Mouse (Mus musculus) testis, postnatal 10 days (tissue): ENCODE results near the gene Hjurp.

Experiments used
- DNase-seq: peaks from one replicate; pipeline ENCODE4 v3.0.0; 2021; ENCODE audit warnings: low spot score

Gene Hjurp

GRCm38 (mm10) chr1:88279111-88280005 is 1.9 kb upstream of the Hjurp start:
- DNase-seq, result peak; percentile 55

DNA sequence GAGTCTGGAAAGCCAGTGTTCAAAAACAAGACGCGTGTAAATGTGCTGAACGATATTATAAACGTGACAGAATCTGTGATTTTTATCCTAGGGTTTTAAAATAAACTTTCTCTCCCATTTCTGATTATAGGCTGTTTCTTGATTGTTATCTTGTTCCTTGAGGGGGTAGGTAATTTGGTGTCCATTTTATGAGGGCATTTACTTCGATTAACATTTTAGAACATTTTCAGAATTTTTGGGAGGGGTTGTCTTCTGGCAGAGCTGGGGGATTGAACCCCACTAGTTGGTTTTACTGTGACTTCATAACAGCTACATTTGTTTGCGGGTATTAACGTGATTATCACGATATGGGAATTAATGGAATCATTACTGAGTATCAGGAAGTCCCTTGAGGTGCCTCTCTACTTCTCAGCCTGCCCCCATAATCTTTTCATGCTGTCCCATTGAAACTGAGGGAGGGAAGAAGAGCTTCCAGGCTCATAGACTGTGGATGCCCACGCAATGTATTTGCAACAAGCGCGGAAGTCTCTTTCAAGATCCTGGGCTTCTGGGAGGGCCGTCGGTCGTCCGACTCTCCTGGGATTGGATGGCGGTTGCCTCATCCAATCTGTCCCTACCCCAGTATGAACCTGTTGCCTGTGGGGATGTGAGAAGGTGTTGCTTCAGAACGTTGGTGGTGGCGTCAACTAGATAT is 532 bp upstream of the Hjurp start:
- DNase-seq, result peak; percentile 58

DNA sequence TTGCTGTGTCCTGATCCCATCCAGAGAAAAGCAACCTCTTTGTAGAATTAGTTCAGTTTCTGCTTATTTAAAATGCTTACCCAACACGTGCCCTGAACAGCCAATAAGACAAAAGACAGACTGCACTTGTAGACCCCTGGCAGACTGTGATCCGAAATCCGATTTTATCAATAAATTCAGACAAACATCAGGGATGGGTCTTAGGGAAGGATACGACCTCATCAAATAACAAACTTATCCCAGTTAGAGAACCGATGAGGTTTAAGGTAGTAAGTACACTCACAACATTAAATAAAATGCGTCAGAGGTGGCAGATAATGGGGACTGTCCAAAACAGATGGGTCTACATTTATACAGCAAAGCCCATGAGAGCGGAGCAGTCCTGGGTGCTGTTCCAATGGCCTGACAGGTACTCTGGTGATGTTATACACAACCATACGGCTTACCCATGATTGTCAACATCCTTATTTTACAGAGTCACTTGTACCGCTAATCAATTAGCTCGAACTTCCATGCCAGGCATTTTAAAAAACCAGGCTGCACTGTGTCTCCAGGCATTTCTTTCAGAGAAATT is 822 bp downstream of the Hjurp start:
- DNase-seq, result peak; percentile 41

- DNase-seq, result peak; percentile 59
Observed at GRCm38 (mm10) chr1:88275698-88276523, 1.5 kb downstream of the Hjurp start.

DNA sequence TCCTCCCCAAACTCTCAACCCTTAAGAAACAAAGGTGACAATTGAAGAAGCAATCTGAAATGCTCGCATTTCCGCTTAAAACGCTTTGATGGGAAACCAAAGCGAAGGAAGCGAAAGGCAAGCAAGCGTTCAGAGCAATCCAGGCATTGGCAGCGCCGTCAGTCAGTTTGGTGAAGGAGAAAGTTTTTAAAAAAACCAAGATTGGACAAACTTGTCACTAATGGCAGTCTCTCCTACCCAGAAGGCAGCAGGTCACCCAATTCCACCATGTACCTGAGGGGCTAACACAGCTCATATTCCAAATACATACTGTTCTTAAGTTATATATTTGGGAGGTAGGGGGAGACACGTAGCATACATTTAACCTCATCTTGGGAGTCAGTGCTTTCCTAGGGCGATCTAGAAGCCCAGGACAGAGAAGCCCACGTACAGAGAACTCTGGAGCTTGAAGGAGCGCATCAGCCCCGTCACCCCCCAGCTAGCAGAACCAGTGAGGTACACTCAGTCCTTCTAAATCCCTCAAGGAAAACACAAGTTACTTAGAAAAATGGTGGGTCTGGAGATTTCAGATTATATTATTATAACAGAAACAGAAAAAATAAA is 2.3 kb downstream of the Hjurp start:
- DNase-seq, result peak; percentile 44

DNA sequence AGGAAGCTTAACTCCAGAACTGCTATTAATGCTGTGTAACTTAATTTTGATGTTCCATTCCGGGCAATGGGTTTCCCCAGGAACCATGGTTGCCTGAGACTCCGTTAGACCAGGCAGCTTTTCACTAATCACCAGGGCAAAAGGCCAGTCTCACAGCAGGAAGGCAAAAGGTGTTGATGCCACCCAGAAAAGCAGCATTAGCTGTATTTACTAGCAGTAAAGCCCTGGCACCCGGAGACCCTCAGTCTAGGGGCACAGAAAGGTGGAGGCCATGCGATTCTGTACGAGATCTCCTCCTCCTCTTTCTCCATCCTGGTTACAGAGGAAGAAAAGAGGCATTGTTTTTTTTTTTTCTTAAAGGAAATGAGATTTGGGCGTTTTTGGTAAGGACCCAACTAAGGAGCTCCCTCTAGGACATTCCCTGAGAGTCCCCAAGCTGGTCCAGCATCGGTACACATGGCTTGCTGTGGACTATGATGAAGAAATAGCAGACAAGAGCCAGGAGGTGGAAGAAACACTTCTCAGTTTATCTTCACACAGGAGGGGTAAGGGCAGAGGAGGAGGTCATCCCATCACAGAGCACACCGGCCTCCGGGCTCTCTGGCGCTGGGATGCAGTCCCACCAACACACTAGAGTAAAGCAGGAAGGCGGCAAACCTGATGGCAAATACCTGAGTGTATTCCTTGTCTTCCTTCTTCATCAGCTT is 2.9 kb downstream of the Hjurp start:
- peak; percentile 57 for DNase-seq

GRCm38 (mm10) chr1:88273832-88274231 is 3.6 kb downstream of the Hjurp start:
- DNase-seq, result peak; percentile 46

DNA sequence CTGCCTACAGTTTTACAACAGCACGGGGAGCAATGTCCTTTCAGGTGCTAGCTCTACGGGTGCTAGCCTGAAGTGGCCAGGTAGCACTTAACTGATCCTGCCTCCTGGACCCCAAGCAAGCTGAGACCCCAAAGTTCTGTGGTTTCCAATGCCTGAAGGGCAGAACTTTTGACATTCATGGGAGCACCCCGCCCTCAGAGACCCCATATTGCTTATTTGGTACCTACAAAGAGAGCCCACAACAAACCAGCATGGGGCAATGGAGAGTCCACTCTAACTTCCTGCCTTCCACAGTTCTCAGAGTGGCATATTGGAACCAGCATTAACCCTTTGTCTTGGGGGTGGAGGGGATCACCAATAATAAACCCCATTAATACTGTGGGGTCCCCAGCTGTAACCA is 4.1 kb downstream of the Hjurp start:
- DNase-seq, result peak; percentile 55

DNA sequence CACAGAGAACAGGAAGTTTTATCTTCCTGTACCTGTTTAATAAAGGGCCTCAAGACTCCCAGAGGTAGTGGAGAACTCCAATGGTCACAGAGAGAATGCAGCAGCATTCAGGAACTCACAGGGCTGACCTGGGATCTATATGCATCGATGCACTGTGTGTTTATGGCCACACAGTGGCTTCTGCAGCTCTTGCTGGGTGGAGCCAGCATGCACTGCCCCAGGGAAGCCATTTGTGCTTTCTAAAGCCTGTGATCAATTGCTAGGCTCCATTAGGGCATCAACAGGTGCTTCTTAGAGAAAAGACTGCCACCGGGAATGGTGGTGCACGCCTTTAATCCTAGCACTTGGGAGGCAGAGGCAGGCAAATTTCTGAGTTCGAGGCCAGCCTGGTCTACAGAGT is 4.6 kb downstream of the Hjurp start:
- peak; percentile 46 for DNase-seq

DNA sequence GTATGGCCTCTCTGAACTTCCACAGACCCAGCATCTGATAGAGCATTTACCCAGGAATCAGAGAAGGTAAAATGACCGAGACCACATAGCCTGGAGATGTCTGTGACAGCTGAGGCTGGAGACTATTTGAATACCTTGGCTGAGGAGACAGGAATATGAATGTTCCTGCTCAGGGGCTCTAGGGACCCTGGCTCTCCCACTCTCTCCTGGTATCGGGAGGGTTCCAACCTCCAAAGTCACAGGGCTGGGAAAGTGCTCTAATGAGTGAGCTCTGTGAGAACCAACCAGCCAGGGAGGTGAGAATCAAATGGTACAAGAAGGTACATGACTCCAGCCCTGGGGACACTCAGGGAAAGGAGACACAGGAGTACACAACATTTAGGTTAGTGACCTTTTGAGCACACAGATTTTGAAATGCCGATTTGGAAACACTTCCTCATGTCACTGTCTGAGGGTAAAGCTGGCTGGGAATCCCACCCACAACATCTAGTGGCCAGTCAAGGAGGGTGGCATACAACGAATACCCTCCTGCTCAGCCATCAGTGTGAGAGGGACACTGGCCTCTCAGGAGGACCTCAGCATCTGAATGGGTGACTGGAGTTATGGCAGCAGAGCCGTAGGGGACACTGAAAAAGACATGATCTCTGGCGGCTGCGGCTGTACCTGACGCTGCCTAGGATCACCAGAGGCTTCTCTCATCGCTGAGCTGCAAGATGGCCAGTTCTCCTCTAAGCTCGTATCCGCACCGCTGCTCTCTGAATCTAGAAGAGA is 7.7 kb downstream of the Hjurp start:
- peak; percentile 54 for DNase-seq

DNA sequence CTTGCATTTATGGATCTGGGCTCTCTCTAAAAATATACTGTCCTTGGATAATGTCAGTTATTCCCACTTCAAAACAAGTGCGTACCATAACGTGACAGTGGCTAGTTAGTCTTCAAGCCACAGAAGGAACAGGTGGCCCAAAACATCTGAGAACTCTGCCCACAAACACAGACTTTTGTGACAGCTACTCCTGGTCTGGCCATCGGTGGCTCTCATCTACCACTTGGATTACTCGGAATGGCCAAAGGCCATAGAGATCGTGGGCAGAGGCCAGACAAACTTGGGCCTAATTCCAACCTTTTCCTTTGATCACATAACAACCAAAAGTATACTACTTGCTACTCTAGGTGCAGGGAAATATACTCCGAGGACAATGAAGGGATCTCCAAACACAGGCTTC is 9.4 kb downstream of the Hjurp start:
- DNase-seq, result peak; percentile 59

- no peak for DNase-seq
Observed at GRCm38 (mm10) chr1:88267489-88267888, 9.9 kb downstream of the Hjurp start.

DNA sequence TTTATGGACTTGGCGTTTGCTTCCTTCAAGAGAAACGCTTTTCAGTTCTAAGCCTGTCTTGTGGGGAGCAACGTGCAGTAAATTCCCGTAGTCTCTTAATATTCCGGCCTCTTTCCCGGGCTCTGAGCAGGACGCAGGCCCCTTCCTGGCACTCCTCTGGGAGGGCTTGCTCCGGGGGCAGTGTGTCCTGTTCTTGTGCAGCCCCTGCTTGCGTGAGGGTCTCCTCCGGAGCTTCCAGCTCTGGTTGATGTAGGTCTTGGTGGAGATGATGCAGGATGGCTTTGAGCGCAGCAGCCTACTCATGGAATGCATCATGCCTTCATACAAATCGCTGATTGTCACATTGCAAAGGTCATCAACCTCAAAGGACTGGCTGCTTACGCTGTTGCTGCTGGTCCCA is 11.3 kb downstream of the Hjurp start:
- no peak for DNase-seq

- DNase-seq, result peak; percentile 87
Observed at GRCm38 (mm10) chr1:88264869-88265240, 12.6 kb downstream of the Hjurp start.

- no peak for DNase-seq
Observed at GRCm38 (mm10) chr1:88264237-88264868, 13.1 kb downstream of the Hjurp start.

DNA sequence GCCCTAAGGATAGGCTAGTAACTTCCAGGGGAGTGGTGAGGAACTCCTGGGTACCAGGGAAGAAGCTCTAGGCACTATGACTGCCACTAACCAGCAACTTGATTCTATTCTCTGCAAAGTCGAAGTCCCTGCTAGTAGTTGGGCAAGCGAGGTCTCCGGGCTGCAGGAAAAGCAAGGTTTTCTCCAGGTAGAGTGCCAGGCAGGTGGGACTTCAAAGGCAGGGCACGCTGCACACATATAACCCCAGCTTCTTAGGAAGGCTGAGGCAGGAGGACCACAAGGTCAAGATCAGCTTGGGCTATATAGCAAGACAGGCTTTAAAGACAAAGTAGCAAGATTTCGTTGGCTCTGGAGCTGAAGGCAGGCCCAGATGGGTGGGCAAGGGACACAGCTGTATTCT is 13.7 kb downstream of the Hjurp start:
- no peak for DNase-seq

- DNase-seq, result no peak
Observed at GRCm38 (mm10) chr1:88262961-88263360, 14.5 kb downstream of the Hjurp start.

- peak; percentile 85 for DNase-seq
Observed at GRCm38 (mm10) chr1:88262255-88262654, 15.2 kb downstream of the Hjurp start.

DNA sequence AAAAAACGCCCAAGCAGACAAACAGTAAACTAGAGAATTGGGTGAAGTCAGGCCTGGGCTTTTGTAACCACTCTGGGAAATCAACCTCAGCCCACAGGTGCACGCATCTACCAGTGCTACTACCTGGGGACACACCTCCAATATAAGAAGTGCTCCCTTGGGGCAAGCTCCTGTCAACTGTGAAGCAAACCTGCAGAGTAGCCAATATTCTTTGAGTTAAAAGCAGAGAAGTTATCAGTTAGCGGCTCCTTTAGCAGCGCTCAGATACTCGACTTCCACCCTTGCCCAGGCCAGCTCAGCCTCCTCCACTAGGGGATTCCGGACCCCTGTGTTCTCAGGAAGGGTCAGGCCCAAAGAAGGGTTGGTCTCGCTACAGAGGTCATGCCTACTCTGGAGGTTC is 15.7 kb downstream of the Hjurp start:
- DNase-seq, result no peak
